Mouse (Mus musculus) cortical plate, adult 2 months (tissue): ENCODE measurements around the gene E130308A19Rik. TPM values are rescaled to one million over a fixed set of nuclear protein-coding genes. Genes with fewer than 3 reads are reported as not detected.

ENCODE experiments used
- H3K27ac ChIP-seq: fragments of 200-500 bp; 2 replicates; pipeline ENCODE4 v1.5.1; 2012; ENCODE audit warnings: low read length, control low read depth, inconsistent platforms; ENCODE audit not compliant: insufficient read depth
- H3K4me1 ChIP-seq: fragments of 200-500 bp; 2 replicates; pipeline ENCODE4 v1.6.1; 2011; ENCODE audit warnings: low read length; ENCODE audit not compliant: control insufficient read depth, insufficient read depth
- H3K4me3 ChIP-seq: fragments of 200-500 bp; 2 replicates; pipeline ENCODE4 v1.5.1; 2011; ENCODE audit warnings: mild to moderate bottlenecking, low read length, control low read depth; ENCODE audit not compliant: insufficient read depth
- CTCF ChIP-seq: fragments of 200-500 bp; IDR thresholded peaks from 2 replicates; pipeline ENCODE4 v1.5.1; 2011; ENCODE audit warnings: mild to moderate bottlenecking, control low read depth, low read length; ENCODE audit not compliant: insufficient read depth; ENCODE audit errors: extremely low read depth
- POLR2A ChIP-seq: fragments of 200-500 bp; IDR thresholded peaks from 2 replicates; pipeline ENCODE4 v1.6.1; 2011; ENCODE audit warnings: mild to moderate bottlenecking, low read length, control low read depth; ENCODE audit not compliant: insufficient read depth; ENCODE audit errors: extremely low read depth
- polyA plus RNA-seq: library from polyadenylated mRNA; depleted of rRNA; stranded (reverse); fragments of >200 nt; gene quantifications from 2 replicates; pipeline ENCODE4 v1.2.3, GENCODE M21; 2012

E130308A19Rik gene
- polyA plus RNA-seq, 1 experiment = 7.3 TPM

DNA sequence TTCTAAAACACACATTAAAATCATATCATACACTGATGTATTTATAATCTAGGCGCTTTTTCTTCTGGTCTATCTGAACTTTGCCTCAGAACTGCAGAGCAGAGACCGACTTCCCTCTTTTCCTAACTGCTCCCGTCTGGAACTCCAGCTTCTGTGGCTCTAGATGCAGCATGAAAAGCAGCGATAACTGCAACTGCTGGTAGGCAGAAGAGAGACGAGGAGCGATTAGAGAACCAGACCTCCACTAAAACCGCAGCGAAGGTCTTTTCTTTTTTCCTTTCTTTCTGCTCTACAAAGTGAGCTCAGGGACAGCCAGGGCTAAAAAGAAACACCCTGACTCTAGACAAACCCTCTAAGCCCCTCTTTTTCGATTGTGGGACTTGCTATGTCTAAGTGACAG is 4.1 kb downstream of the E130308A19Rik start:
- Histone ChIP-seq H3K4me3 (no peak overlapping the region), H3K27ac (no peak overlapping the region), H3K4me1 (no peaks in the 10 kb centered on the region; the same call in 1 of the 2 replicates)
- no peak for TF ChIP-seq POLR2A
- TF ChIP-seq CTCF = no peak

DNA sequence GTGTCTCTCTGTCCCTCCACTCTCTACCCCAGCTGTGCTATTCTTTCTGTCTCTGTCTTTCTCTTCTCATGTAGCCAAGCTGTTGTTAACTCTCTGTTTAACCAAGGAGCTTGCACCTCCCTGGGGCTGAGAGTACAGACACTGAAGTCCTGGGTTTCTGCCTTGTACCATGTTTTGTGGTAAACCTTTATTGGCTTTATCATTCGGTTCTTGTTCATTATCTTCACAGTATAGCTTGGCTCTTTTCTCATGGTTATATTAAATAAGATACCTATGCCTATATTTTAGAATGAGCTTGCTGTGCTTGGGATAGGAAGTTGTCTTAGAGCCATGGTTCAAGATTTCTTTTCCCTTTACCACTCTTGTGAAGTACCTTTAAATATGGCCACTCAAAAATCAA is 8.5 kb downstream of the E130308A19Rik start:
- TF ChIP-seq CTCF = no peak
- no peak for TF ChIP-seq POLR2A
- Histone ChIP-seq H3K27ac (no peak overlapping the region), H3K4me3 (no peak overlapping the region), H3K4me1 (no peaks in the 10 kb centered on the region; the same call in 1 of the 2 replicates)

DNA sequence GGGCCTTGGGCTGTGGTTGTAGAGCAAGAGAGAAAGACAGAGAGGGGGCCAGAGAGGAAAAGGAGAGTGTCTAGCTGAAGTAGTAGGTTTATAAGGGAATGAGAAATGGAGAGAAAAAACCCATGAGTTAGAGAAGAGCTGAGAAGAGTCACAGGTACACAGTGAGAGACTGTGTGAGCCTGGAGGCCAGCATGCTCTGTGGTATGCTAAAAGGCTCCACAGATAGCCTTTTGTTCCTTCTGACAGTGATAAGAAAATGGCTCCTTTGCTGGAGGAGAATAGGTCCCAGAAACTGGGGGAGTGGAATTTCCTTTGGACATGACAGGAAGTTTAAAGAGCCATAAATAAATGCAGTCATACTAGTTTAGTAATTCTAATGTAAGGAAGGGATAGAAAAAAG is 13.2 kb downstream of the E130308A19Rik start:
- H3K4me3 ChIP-seq = no peak overlapping the region
- no peaks in the 10 kb centered on the region for H3K4me1 ChIP-seq
- TF ChIP-seq POLR2A (no peak), CTCF (no peak)
- H3K27ac ChIP-seq = no peak overlapping the region

DNA sequence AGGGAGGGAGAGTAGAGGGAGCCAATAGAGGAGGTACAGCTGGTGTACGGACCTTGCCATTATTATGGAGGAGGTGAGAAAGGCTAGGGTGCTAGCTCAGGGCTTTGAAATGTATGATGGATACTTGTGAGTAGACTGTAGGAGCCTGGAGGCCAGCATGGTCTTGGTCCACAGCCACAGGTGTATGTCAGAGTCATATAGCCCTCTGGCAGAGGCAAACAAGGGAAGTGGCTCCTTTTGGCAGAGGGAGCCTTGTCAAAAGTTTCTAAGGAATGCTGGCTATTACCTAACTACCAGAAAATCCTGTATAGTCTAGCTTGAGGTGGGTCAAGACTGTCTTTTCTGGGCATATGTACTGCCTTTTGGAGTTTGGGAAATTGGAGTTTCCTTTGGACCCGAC is 14.7 kb downstream of the E130308A19Rik start:
- Histone ChIP-seq H3K27ac (no peak overlapping the region), H3K4me3 (no peak overlapping the region), H3K4me1 (no peaks in the 10 kb centered on the region)
- TF ChIP-seq POLR2A (no peak), CTCF (no peak)

DNA sequence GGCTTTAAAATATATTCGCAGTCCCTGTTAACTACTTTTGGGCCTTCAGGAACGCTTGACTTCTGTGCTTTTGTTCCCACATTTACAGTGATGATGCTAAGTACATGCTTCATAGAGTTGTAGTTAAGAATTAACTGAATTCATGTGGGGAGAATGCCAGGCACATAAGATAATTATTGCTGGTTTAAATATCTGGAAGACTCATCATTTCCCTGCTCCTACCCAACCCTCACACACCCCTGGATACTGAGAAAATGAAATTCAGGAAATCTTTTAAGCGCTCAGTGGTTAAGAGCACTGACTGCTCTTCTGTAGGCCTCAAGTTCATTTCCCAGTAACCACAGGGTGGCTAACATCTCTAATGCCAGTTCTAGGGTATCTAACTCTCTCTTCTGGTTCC is 16.0 kb downstream of the E130308A19Rik start:
- Histone ChIP-seq H3K4me1 (no peaks in the 10 kb centered on the region), H3K27ac (no peak overlapping the region), H3K4me3 (no peak overlapping the region)
- no peak for TF ChIP-seq CTCF
- TF ChIP-seq POLR2A = no peak

DNA sequence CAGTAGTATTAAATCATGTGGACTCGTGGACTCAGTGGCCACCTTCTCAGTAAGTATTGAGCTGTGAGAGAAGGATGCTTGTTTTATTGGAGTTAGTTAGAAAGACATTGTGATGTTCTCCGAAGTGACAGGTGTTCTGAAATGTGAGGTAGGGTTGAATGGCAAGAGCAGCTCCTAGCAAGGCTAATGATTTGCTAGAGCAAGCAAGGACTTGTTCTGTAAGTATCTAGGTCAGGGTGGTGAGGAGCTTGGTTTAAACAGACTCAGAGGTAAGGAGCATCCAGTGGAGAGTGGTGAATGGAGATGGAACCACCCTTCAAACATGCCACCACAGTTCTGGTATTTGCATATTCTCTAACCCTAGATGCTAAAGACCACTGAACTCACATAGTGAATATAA is 16.6 kb downstream of the E130308A19Rik start:
- TF ChIP-seq CTCF (no peak), POLR2A (no peak)
- Histone ChIP-seq H3K4me1 (no peaks in the 10 kb centered on the region), H3K27ac (no peak overlapping the region), H3K4me3 (no peak overlapping the region)

DNA sequence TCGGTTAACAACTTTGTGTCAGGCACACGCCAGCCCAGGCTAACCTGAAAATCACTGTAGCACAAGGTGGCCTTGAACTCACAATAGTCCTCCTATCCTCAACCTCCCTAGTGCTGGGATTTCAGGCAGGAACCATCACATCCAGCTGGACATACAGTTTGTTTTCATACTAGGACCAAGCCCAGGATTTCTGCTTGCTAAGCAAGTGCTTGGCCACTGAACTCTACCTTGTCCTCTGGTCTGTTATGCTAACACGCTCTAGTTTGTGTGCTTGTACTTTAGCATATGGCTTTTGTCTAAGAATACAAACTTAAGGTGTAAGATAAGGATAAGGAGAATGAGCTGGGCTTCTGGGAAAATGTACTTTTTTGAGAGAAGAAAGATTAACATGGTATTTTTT is 18.4 kb downstream of the E130308A19Rik start:
- TF ChIP-seq CTCF = no peak
- TF ChIP-seq POLR2A = no peak
- Histone ChIP-seq H3K4me3 (no peak overlapping the region), H3K4me1 (no peaks in the 10 kb centered on the region), H3K27ac (no peak overlapping the region)

DNA sequence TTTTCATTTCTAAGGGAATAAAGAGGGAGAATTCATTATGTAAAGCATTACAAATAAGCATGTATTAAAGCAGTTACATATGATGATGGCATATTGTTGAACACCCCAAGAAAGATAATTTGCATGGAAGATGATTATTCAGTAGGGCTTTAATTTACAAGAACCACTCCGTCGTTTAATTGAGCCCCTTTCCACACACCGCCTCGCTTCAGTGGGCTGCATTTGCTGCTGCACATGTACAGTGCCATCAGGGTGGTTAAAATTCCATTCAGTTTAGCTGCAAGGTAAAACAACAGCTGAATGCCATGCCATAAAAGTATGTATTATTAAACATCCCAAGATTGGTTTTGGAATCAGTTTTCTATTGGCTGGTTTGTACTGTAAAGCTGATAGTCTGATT is 19.0 kb downstream of the E130308A19Rik start:
- Histone ChIP-seq H3K4me1 (no peaks in the 10 kb centered on the region), H3K27ac (no peak overlapping the region), H3K4me3 (no peak overlapping the region)
- TF ChIP-seq POLR2A = no peak
- TF ChIP-seq CTCF = no peak

DNA sequence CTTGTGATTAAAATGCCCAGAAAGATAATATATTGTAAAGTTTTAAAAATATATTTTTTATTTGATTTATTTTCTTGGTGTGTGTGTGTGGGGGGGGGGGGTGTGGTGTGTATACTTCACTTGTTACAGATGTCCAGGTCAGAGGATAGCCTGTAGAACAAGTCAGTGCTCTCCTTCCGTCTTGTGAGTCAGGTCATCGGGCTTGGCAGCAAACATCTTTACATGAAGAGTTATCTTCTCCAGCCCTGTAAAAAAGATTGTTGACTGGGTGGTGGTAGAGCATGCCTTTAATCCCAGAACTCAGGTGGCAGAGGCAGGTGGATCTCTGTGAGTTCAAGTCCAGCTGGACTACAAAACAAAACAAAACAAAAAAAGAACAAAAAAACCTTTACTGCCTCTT is 19.6 kb downstream of the E130308A19Rik start:
- no peaks in the 10 kb centered on the region for H3K4me1 ChIP-seq
- no peak overlapping the region for H3K4me3 ChIP-seq
- TF ChIP-seq CTCF = no peak
- TF ChIP-seq POLR2A = no peak
- no peak overlapping the region for H3K27ac ChIP-seq

DNA sequence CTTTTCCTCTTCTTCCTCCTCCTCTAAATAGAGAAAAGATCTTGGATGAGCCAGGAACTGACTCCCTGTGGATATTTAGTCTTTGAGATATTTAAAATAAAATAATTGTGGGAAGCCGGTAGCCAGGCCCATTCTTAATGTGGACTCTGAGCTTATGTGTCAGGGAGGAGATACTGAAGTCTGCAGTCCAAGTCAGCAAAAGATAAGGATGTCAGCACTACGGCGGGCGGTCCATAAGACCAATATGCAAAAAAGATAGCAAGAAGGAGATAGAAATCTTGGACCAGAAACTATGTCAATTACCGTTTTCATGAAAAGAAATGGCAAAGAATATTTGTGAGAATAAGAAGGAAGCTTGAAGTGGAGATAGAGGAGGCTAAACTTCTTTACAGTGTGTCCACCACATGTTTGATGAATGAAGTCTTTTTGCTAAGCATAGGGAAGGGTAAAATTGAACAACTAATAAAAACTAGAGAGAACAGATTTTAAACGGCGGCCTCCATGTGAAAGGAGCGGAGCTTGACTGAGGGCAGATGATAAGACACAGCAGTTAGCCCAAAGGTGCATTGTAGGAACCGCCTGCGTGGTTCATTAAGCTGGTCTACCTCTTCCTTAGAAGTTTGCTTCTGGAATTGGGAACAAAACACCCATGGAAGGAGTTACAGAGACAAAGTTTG is 20.1 kb downstream of the E130308A19Rik start:
- Histone ChIP-seq H3K27ac (no peak overlapping the region), H3K4me1 (no peaks in the 10 kb centered on the region), H3K4me3 (no peak overlapping the region)
- no peak for TF ChIP-seq POLR2A
- no peak for TF ChIP-seq CTCF
